Mouse (Mus musculus): ENCODE measurements around the gene Rdh16f1. TPM values are rescaled to one million over a fixed set of nuclear protein-coding genes. Genes with fewer than 3 reads are reported as not detected.
"Not testable (repeated sequence)": the region's sequence is repeated elsewhere in the genome, so short reads cannot be mapped to it uniquely, and the experiment has no call there.

Rdh16f1 gene
- polyA plus RNA-seq, 1 experiment from 2014 or later = not detected

GRCm38 (mm10) chr10:127799295-127799694 lies 39.7 kb downstream of the Rdh16f1 start:
- H3K36me3 ChIP-seq = no peaks in the 10 kb centered on the region
- H3K4me2 ChIP-seq = no peak overlapping the region
- no peaks in the 10 kb centered on the region for H3K27me3 ChIP-seq (replicated peaks)
- no peak overlapping the region for H3K4me3 ChIP-seq
- WGBS = 59% methylated on average over 1 of the region's 1 CpGs
- H3K9me3 ChIP-seq = no peaks in the 10 kb centered on the region
- no peaks in the 10 kb centered on the region for H3K4me1 ChIP-seq
- no peak for ATAC-seq (ENCODE audit: extremely low read depth, insufficient number of reproducible peaks, low FRiP score, low TSS enrichment)
- no peak overlapping the region for H3K27ac ChIP-seq (replicated peaks)
- H3K9ac ChIP-seq = no peak overlapping the region

DNA sequence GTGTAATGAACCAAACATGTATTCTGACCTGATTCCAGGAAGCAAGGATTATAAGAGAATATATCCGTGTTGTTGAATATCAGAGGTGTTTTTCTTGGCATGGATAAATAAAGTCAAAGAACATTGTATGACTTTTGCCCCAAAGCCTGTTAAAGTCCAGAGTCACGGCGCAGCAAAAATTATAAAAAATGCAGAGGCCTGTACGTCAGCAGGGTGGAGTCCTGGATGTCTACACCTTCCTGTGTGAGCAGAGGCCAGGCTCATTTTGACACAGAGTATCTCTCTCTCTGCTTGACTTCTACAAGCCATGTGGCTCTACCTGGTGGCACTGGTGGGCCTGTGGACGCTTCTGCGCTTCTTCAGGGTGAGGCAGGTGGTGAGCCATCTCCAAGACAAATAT lies 41.3 kb downstream of the Rdh16f1 start, which contains the start of gene Rdh16:
TSS of gene Rdh16 (plus strand) at position 262 of the 400 bp plus-strand sequence.
- ATAC-seq (ENCODE audit: extremely low read depth, insufficient number of reproducible peaks, low FRiP score, low TSS enrichment) = no peak
- Histone ChIP-seq H3K36me3 (no peaks in the 10 kb centered on the region), H3K4me1 (no peaks in the 10 kb centered on the region), H3K27ac (replicated peaks) (no peak within 1 kb of the TSS), H3K4me3 (no peak within 1 kb of the TSS), H3K27me3 (replicated peaks) (no peaks in the 10 kb centered on the region), H3K9me3 (no peaks in the 10 kb centered on the region), H3K9ac (no peak within 1 kb of the TSS), H3K4me2 (no peak within 1 kb of the TSS)
- 72% methylated on average over 6 of the region's 6 CpGs for WGBS

- no peak overlapping the region for H3K4me2 ChIP-seq
- H3K9me3 ChIP-seq = no peaks in the 10 kb centered on the region
- no peaks in the 10 kb centered on the region for H3K36me3 ChIP-seq
- no peaks in the 10 kb centered on the region for H3K4me1 ChIP-seq
- no peak overlapping the region for H3K27ac ChIP-seq (replicated peaks)
- no peak for ATAC-seq (ENCODE audit: extremely low read depth, insufficient number of reproducible peaks, low FRiP score, low TSS enrichment)
- no peak overlapping the region for H3K4me3 ChIP-seq
- WGBS = 82% methylated on average over 2 of the region's 2 CpGs
- no peak overlapping the region for H3K9ac ChIP-seq
- no peaks in the 10 kb centered on the region for H3K27me3 ChIP-seq (replicated peaks)
Observed at GRCm38 (mm10) chr10:127801612-127802011, 42.0 kb downstream of the Rdh16f1 start.

GRCm38 (mm10) chr10:127802236-127802635 lies 42.6 kb downstream of the Rdh16f1 start:
- Histone ChIP-seq H3K4me2 (no peak overlapping the region), H3K27ac (replicated peaks) (no peak overlapping the region), H3K4me1 (no peaks in the 10 kb centered on the region), H3K9ac (no peak overlapping the region), H3K4me3 (no peak overlapping the region), H3K36me3 (no peaks in the 10 kb centered on the region), H3K27me3 (replicated peaks) (no peaks in the 10 kb centered on the region), H3K9me3 (no peaks in the 10 kb centered on the region)
- WGBS = 67% methylated on average over 5 of the region's 5 CpGs
- ATAC-seq (ENCODE audit: extremely low read depth, insufficient number of reproducible peaks, low FRiP score, low TSS enrichment) = no peak

DNA sequence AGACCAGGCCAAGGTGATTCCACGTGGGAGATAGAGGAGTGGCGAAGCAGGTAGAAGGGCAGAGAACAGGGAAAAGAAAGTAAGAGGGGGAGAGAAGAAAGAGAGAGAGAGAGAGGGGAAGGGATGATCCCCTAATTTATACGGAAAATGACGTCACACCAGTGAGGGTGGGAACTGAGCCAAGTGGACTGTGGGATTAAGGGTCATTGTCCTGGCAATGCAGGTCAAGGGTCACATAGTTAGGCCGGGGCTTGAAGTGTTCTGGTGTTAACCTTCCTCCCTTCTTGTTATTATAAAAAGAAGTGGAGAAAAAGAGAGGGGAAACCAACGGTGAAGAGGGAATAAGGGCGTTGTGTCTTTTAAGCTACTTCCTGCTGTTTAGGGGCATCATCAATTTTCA lies 44.8 kb downstream of the Rdh16f1 start:
- Histone ChIP-seq H3K9me3 (no peaks in the 10 kb centered on the region), H3K9ac (no peak overlapping the region), H3K4me2 (no peak overlapping the region), H3K27ac (replicated peaks) (no peak overlapping the region), H3K36me3 (no peaks in the 10 kb centered on the region), H3K4me1 (no peaks in the 10 kb centered on the region), H3K4me3 (no peak overlapping the region), H3K27me3 (replicated peaks) (no peaks in the 10 kb centered on the region)
- WGBS = 70% methylated on average over 7 of the region's 7 CpGs
- ATAC-seq (ENCODE audit: extremely low read depth, insufficient number of reproducible peaks, low FRiP score, low TSS enrichment) = no peak

- H3K4me1 ChIP-seq = no peaks in the 10 kb centered on the region
- ATAC-seq (ENCODE audit: extremely low read depth, insufficient number of reproducible peaks, low FRiP score, low TSS enrichment) = no peak
- no peak overlapping the region for H3K27ac ChIP-seq (replicated peaks)
- no peaks in the 10 kb centered on the region for H3K27me3 ChIP-seq (replicated peaks)
- H3K4me2 ChIP-seq = no peak overlapping the region
- no peak overlapping the region for H3K9ac ChIP-seq
- H3K4me3 ChIP-seq = no peak overlapping the region
- H3K36me3 ChIP-seq = no peaks in the 10 kb centered on the region
- H3K9me3 ChIP-seq = peaks cover 12% of the 10 kb centered on the region
Observed at GRCm38 (mm10) chr10:127815888-127816287, 56.3 kb downstream of the Rdh16f1 start.

- H3K27ac ChIP-seq (replicated peaks); H3K4me1 ChIP-seq; H3K9ac ChIP-seq; ATAC-seq (ENCODE audit: extremely low read depth, insufficient number of reproducible peaks, low FRiP score, low TSS enrichment); H3K4me2 ChIP-seq; H3K27me3 ChIP-seq (replicated peaks); H3K36me3 ChIP-seq; H3K4me3 ChIP-seq: not testable (repeated sequence)
- WGBS = 62% methylated on average over 4 of the region's 4 CpGs
- peaks cover 13% of the 10 kb centered on the region for H3K9me3 ChIP-seq
Observed at GRCm38 (mm10) chr10:127817268-127817910, 57.8 kb downstream of the Rdh16f1 start.

DNA sequence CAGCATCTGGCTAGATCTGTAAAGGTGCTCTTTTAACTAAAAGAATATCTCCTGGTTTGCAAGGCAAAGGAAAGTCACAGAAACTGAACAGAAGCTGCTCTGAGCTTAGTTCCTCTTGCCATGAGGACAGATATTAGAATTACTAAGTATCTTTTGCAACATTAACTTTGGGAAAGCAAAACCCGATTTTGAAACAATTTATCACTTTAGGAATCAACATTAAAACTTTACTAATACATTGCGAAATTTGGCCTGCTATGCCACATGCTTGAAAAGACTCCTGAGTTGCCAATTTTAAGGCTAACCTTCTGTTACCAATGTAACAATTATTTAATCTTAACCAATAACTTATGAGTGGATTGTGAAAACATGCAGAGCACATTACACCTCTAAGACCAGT lies 62.2 kb downstream of the Rdh16f1 start:
- H3K4me2 ChIP-seq; H3K9ac ChIP-seq; H3K27me3 ChIP-seq (replicated peaks); H3K4me1 ChIP-seq; H3K36me3 ChIP-seq; ATAC-seq (ENCODE audit: extremely low read depth, insufficient number of reproducible peaks, low FRiP score, low TSS enrichment); H3K27ac ChIP-seq (replicated peaks); H3K4me3 ChIP-seq: not testable (repeated sequence)
- 74% methylated on average over 2 of the region's 2 CpGs for WGBS
- H3K9me3 ChIP-seq = peaks cover 13% of the 10 kb centered on the region

DNA sequence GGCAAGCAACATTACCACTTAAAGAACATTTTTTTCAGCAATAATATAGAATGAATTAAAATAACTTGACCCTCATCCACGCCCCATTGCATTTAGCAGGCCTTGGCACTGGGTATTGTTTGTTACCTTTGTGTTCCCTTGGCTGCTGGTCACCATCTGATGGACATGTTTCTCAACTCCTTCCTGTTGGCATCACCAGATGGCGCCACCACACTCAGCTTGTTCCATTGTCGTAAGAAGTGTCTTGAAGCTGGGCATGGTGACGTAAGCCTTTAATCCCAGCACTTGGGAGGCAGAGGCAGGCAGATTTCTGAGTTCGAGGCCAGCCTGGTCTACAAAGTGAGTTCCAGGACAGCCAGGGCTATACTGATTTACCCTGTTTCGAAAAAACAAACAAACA lies 65.8 kb downstream of the Rdh16f1 start:
- WGBS = 74% methylated on average over 6 of the region's 6 CpGs
- Histone ChIP-seq H3K4me3 (no peak overlapping the region), H3K4me2 (no peak overlapping the region), H3K4me1 (no peaks in the 10 kb centered on the region), H3K27ac (replicated peaks) (no peak overlapping the region), H3K27me3 (replicated peaks) (no peaks in the 10 kb centered on the region), H3K9ac (no peak overlapping the region), H3K9me3 (peaks cover 4% of the 10 kb centered on the region), H3K36me3 (no peaks in the 10 kb centered on the region)
- ATAC-seq (ENCODE audit: extremely low read depth, insufficient number of reproducible peaks, low FRiP score, low TSS enrichment) = no peak

DNA sequence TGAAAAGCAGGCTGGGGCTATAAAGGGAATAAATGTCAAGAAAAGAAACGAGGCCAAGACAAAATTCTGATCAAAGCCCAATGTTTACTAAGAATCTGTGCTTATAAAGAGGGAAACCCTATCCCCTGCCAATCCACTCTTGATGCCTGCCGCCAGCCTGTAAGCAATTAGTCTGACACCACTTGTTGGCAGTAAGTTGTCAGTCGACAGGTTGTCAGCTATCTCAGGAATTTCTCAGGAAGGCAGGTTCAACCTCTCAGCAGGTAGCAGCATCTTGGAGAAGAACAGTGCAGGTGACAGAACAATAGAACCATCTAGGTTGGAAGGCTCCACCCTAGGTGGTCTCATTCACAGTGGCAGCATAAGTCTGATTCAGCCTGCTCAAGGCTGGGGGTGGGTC lies 69.5 kb downstream of the Rdh16f1 start:
- Histone ChIP-seq H3K27ac (replicated peaks) (no peak overlapping the region), H3K4me2 (no peak overlapping the region), H3K9ac (no peak overlapping the region), H3K4me1 (no peaks in the 10 kb centered on the region), H3K9me3 (peaks cover 2% of the 10 kb centered on the region; the same call in 1 of the 2 replicates), H3K27me3 (replicated peaks) (no peaks in the 10 kb centered on the region), H3K4me3 (no peak overlapping the region), H3K36me3 (no peaks in the 10 kb centered on the region)
- no peak for ATAC-seq (ENCODE audit: extremely low read depth, insufficient number of reproducible peaks, low FRiP score, low TSS enrichment)
- WGBS = 56% methylated on average over 3 of the region's 3 CpGs

DNA sequence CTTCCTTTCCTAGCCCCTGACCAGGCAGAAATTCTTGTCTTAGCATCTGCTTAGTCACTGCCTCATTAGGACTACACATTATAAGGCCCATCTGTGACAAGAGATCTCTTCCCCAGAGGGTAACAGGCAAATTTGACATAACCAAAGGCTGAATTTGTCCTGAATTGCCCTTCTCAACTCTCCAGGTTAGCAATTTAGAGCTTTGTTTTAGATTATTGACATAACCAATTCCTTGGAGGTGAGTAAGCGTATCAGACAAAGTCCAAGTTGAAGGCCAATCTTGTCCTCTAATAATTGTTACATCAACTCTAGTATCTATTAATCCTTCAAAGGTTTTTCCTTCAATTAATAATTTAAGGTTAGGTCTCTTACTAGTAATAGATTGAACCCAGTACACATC lies 74.6 kb downstream of the Rdh16f1 start:
- not testable (repeated sequence) for H3K4me1 ChIP-seq; H3K27me3 ChIP-seq (replicated peaks); H3K4me2 ChIP-seq; H3K4me3 ChIP-seq; H3K9ac ChIP-seq; H3K36me3 ChIP-seq; H3K27ac ChIP-seq (replicated peaks); ATAC-seq (ENCODE audit: extremely low read depth, insufficient number of reproducible peaks, low FRiP score, low TSS enrichment)
- peaks cover 14% of the 10 kb centered on the region for H3K9me3 ChIP-seq
- WGBS = 91% methylated on average over 1 of the region's 1 CpGs

DNA sequence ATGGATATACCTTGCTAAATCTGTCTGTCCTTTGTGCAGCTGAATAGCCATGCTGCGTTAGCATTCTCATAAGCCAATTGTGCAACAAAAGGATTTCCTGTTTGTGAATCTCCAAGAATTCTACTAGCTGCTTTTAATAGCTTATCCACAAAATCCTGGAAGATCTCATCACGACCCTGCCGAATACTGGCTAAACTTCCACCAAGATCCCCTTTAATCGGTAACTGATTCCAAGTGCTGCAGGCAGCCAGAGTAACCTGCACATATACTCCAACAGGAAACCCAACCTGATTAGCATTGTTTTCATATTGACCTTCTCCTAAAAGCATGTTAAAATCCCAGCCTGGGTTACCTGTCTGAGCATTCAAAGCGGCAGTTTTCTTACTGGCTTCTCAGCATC lies 75.7 kb downstream of the Rdh16f1 start:
- Histone ChIP-seq H3K27me3 (replicated peaks) (no peaks in the 10 kb centered on the region), H3K9ac (no peak overlapping the region), H3K4me1 (no peaks in the 10 kb centered on the region), H3K4me3 (no peak overlapping the region), H3K36me3 (no peaks in the 10 kb centered on the region), H3K4me2 (no peak overlapping the region), H3K9me3 (peaks cover 22% of the 10 kb centered on the region), H3K27ac (replicated peaks) (no peak overlapping the region)
- WGBS = 68% methylated on average over 5 of the region's 5 CpGs
- ATAC-seq (ENCODE audit: extremely low read depth, insufficient number of reproducible peaks, low FRiP score, low TSS enrichment) = no peak
